Mouse (Mus musculus) olfactory bulb, adult 2 months (tissue): ENCODE measurements around the gene 4930412O13Rik.

Experiments
- CTCF ChIP-seq: fragments of 200-500 bp; IDR thresholded peaks from 2 replicates; pipeline ENCODE4 v1.5.1; 2012; ENCODE audit warnings: low read depth, mild to moderate bottlenecking, low read length, moderate library complexity; ENCODE audit not compliant: insufficient read depth
- POLR2A ChIP-seq: fragments of 200-500 bp; IDR thresholded peaks from 2 replicates; pipeline ENCODE4 v1.6.1; 2012; ENCODE audit warnings: mild to moderate bottlenecking, low read depth, low read length, moderate library complexity; ENCODE audit not compliant: insufficient read depth

DNA sequence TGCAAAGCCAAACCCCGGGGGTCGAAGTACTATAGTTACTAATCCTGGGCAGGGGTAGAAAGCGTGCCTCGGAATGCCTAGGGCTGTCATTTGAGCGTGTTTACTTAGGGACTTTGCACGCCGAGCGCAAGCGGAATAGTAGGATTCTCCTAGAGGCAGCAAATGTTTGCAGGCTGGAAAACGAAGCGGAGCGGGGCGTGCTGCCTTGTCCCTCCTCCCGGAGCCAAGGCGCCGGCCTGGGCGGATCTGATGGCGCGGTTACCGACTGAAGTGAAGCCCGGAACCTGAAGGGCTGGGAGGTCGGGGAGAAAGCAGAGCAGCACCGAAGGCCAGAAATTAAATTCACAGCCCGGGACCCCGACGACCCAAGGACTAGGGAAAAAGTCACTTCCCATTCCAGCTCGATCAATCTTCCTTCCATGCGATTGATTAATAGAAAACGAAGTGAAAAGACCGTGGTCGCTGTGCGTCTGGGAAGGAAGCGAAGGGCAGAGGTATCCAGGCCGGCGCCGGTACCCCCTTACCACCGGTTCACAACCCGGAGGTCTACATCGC is 1.4 kb downstream of the 4930412O13Rik start:
- TF ChIP-seq CTCF (no peak), POLR2A (no peak)
